Mouse (Mus musculus) C2C12 (cell line): ENCODE measurements around the gene Slco1a1. TPM values are rescaled to one million over a fixed set of nuclear protein-coding genes. Genes with fewer than 3 reads are reported as not detected.
"Not testable (repeated sequence)": the region's sequence is repeated elsewhere in the genome, so short reads cannot be mapped to it uniquely, and the experiment has no call there.

Experiments
- H3K27me3 ChIP-seq: one replicate; pipeline ENCODE4 v1.6.1; 2011; ENCODE audit not compliant: control insufficient read depth, insufficient read depth, insufficient read length
- H3K36me3 ChIP-seq: one replicate; pipeline ENCODE4 v1.6.1; 2011; ENCODE audit not compliant: control insufficient read depth, insufficient read depth
- H3K4me3 ChIP-seq: one replicate; pipeline ENCODE4 v1.5.1; 2011; ENCODE audit warnings: mild to moderate bottlenecking, control low read depth; ENCODE audit not compliant: poor library complexity, insufficient read depth, severe bottlenecking
- H3K79me2 ChIP-seq: one replicate; pipeline ENCODE4 v1.6.1; 2011; ENCODE audit not compliant: control insufficient read depth, insufficient read depth
- H3K79me3 ChIP-seq: one replicate; pipeline ENCODE4 v1.6.1; 2011; ENCODE audit warnings: low read depth, control low read depth
- H3ac ChIP-seq: one replicate; pipeline ENCODE3; 2011; ENCODE audit warnings: low read depth; ENCODE audit not compliant: control insufficient read depth, insufficient read length
- CEBPB ChIP-seq: IDR thresholded peaks from one replicate; pipeline ENCODE4 v1.6.1; 2011; ENCODE audit warnings: low read depth, mild to moderate bottlenecking, control low read depth, moderate library complexity
- CTCF ChIP-seq: IDR thresholded peaks from one replicate; pipeline ENCODE4 v1.5.1; 2011; ENCODE audit not compliant: control insufficient read depth, insufficient read depth, insufficient read length
- FOSL1 ChIP-seq: IDR thresholded peaks from one replicate; pipeline ENCODE4 v1.8.0; 2011; ENCODE audit warnings: mild to moderate bottlenecking, low read length; ENCODE audit not compliant: poor library complexity, insufficient read depth, severe bottlenecking
- MAX ChIP-seq: IDR thresholded peaks from one replicate; pipeline ENCODE4 v1.6.1; 2011; ENCODE audit warnings: mild to moderate bottlenecking, control low read depth
- MYOD1 ChIP-seq: IDR thresholded peaks from one replicate; pipeline ENCODE4 v1.6.1; 2011; ENCODE audit warnings: low read depth; ENCODE audit not compliant: control insufficient read depth, insufficient read length
- MYOG ChIP-seq: IDR thresholded peaks from one replicate; pipeline ENCODE4 v1.6.1; 2011; ENCODE audit not compliant: control insufficient read depth, insufficient read length; ENCODE audit errors: extremely low read depth
- USF1 ChIP-seq: IDR thresholded peaks from one replicate; pipeline ENCODE4 v1.6.1; 2011; ENCODE audit warnings: low read depth, mild to moderate bottlenecking, control low read depth, moderate library complexity
- polyA plus RNA-seq: library from polyadenylated mRNA; unstranded; fragments of >200 nt; fragmentation: generic; extraction: Trizol; gene quantifications from one replicate; pipeline ENCODE4 v1.2.1, GENCODE M21; 2012; ENCODE audit warnings: missing spikeins

The Slco1a1 gene
- polyA plus RNA-seq, 1 experiment = not detected

- Histone ChIP-seq H3K27me3 (no peaks in the 10 kb centered on the region), H3K36me3 (no peaks in the 10 kb centered on the region), H3ac (no peak overlapping the region), H3K4me3 (no peak overlapping the region), H3K79me2 (no peaks in the 10 kb centered on the region), H3K79me3 (no peaks in the 10 kb centered on the region)
- TF ChIP-seq CEBPB (no peak), FOSL1 (no peak), MAX (no peak), CTCF (no peak), MYOG (no peak), MYOD1 (no peak), USF1 (no peak)
Measured at GRCm38 (mm10) chr6:141940451-141940850, 6.3 kb downstream of the Slco1a1 start.

GRCm38 (mm10) chr6:141898197-141898596, 48.6 kb downstream of the Slco1a1 start:
- no peaks in the 10 kb centered on the region for H3K36me3 ChIP-seq
- H3K27me3 ChIP-seq = no peaks in the 10 kb centered on the region
- TF ChIP-seq CEBPB = no peak
- TF ChIP-seq CTCF = no peak
- H3K4me3 ChIP-seq = no peak overlapping the region
- H3K79me2 ChIP-seq = no peaks in the 10 kb centered on the region
- no peak overlapping the region for H3ac ChIP-seq
- no peaks in the 10 kb centered on the region for H3K79me3 ChIP-seq

- Histone ChIP-seq H3K27me3 (no peaks in the 10 kb centered on the region), H3ac (no peak overlapping the region), H3K79me2 (no peaks in the 10 kb centered on the region), H3K4me3 (no peak overlapping the region), H3K79me3 (no peaks in the 10 kb centered on the region), H3K36me3 (no peaks in the 10 kb centered on the region)
- TF ChIP-seq MYOD1 (no peak), MAX (no peak), MYOG (no peak), USF1 (no peak), CEBPB (no peak), CTCF (no peak), FOSL1 (no peak)
Measured at GRCm38 (mm10) chr6:141889723-141890122, 57.0 kb downstream of the Slco1a1 start.

- Histone ChIP-seq H3K79me2 (no peaks in the 10 kb centered on the region), H3K27me3 (no peaks in the 10 kb centered on the region), H3K36me3 (no peaks in the 10 kb centered on the region), H3K79me3 (no peaks in the 10 kb centered on the region), H3K4me3 (no peak overlapping the region), H3ac (no peak overlapping the region)
- TF ChIP-seq CEBPB (no peak), MYOD1 (no peak), FOSL1 (no peak), CTCF (no peak), MYOG (no peak), MAX (no peak), USF1 (no peak)
Measured at GRCm38 (mm10) chr6:141888248-141888647, 58.5 kb downstream of the Slco1a1 start.

GRCm38 (mm10) chr6:141882581-141882980, 64.2 kb downstream of the Slco1a1 start:
- Histone ChIP-seq H3K4me3 (no peak overlapping the region), H3K79me2 (no peaks in the 10 kb centered on the region), H3K27me3 (no peaks in the 10 kb centered on the region), H3K36me3 (no peaks in the 10 kb centered on the region), H3K79me3 (no peaks in the 10 kb centered on the region), H3ac (no peak overlapping the region)
- TF ChIP-seq MYOD1 (no peak), USF1 (no peak), CTCF (no peak), FOSL1 (no peak), MAX (no peak), MYOG (no peak), CEBPB (no peak)

- H3K36me3 ChIP-seq, H3K4me3 ChIP-seq: not testable (repeated sequence)
Measured at GRCm38 (mm10) chr6:141875742-141876141, 71.0 kb downstream of the Slco1a1 start.

More at GRCm38 (mm10) chr6:141875742-141876141, 71.0 kb downstream of the Slco1a1 start:
- H3K79me2 ChIP-seq, H3K79me3 ChIP-seq, H3K27me3 ChIP-seq, H3ac ChIP-seq: not testable (repeated sequence)
